Mouse (Mus musculus): ENCODE measurements around the gene Aicda. TPM values are rescaled to one million over a fixed set of nuclear protein-coding genes. Genes with fewer than 3 reads are reported as not detected.
A peak's percentile ranks its signal among the peaks of the same experiment; 100 is the strongest.
"Not testable (repeated sequence)": the region's sequence is repeated elsewhere in the genome, so short reads cannot be mapped to it uniquely, and the experiment has no call there.

Gene Aicda
- total and polyA plus RNA-seq, 3 experiments, result 0.03 TPM; not detected in 2

- no peak for TF ChIP-seq USF2 (IDR thresholded peaks at IDR 0.05; ENCODE audit: borderline replicate concordance in 1 of 2, insufficient read depth in 1 of 2, low read depth in 1 of 2, low read length in 2 of 2)
These were observed 19.6 kb upstream of the Aicda start (continued) for GRCm38 (mm10) chr6:122534032-122534431.

- Histone ChIP-seq H3K79me2 (ENCODE audit: control insufficient read depth, insufficient read depth, low read length, poor library complexity) (no peaks in the 10 kb centered on the region), H3K36me3 (ENCODE audit: control insufficient read depth in 1 of 2, insufficient read depth in 2 of 2, low read length in 2 of 2) (no peaks in the 10 kb centered on the region), H3K4me1 (ENCODE audit: control insufficient read depth in 1 of 2, insufficient read depth in 2 of 2, low read length in 2 of 2) (no peaks in the 10 kb centered on the region), H3K4me3 (ENCODE audit: control insufficient read depth in 1 of 2, insufficient read depth in 1 of 2, low read depth in 2 of 2, low read length in 2 of 2) (no peak overlapping the region), H3K27me3 (ENCODE audit: control insufficient read depth in 1 of 2, insufficient read depth in 2 of 2, low read length in 2 of 2) (peaks cover 3% of the 10 kb centered on the region in 2 experiments; a peak in 3 of 4 replicates), H3K27ac (ENCODE audit: control insufficient read depth, low read depth, low read length) (no peak overlapping the region), H3K9me3 (replicated peaks; ENCODE audit: insufficient read depth, low read length) (no peaks in the 10 kb centered on the region), H3K9ac (ENCODE audit: control insufficient read depth, low read depth, low read length, poor library complexity, severe bottlenecking) (no peak overlapping the region)
- no peak for DNase-seq (ENCODE audit: low read depth, low spot score)
- TF ChIP-seq ZMIZ1 (IDR thresholded peaks at IDR 0.05; ENCODE audit: low read depth, low read length) (no peak), E2F4 (IDR thresholded peaks at IDR 0.05; ENCODE audit: borderline replicate concordance, low read depth, low read length) (no peak), ELF1 (IDR thresholded peaks at IDR 0.05; ENCODE audit: low read depth, low read length) (no peak), MYB (IDR thresholded peaks at IDR 0.05; ENCODE audit: low read depth, low read length) (no peak), EP300 (IDR thresholded peaks at IDR 0.05; ENCODE audit: low read depth in 1 of 2, low read length in 2 of 2) (no peak), MXI1 (IDR thresholded peaks at IDR 0.05; ENCODE audit: low read depth, low read length) (no peak), MAX (IDR thresholded peaks at IDR 0.05; ENCODE audit: low read length) (no peak), MYC (IDR thresholded peaks at IDR 0.05; ENCODE audit: low read depth, low read length) (no peak), SIN3A (IDR thresholded peaks at IDR 0.05; ENCODE audit: low read length) (no peak), ETS1 (IDR thresholded peaks at IDR 0.05; ENCODE audit: low read depth, low read length) (no peak), MEF2A (IDR thresholded peaks at IDR 0.05; ENCODE audit: extremely low read depth, insufficient replicate concordance, low read depth, low read length, poor library complexity, severe bottlenecking) (no peak), MAFK (IDR thresholded peaks at IDR 0.05; ENCODE audit: borderline replicate concordance, low read depth, low read length) (no peak), USF1 (IDR thresholded peaks at IDR 0.05; ENCODE audit: low read depth, low read length) (no peak), RAD21 (IDR thresholded peaks at IDR 0.05; ENCODE audit: low read depth, low read length) (no peak), HCFC1 (IDR thresholded peaks at IDR 0.05; ENCODE audit: low read depth, low read length) (no peak), SMC3 (IDR thresholded peaks at IDR 0.05; ENCODE audit: low read depth, low read length) (no peak), CHD2 (IDR thresholded peaks at IDR 0.05; ENCODE audit: low read length) (no peak)
These were observed 14.0 kb upstream of the Aicda start for GRCm38 (mm10) chr6:122539564-122539963.

GRCm38 (mm10) chr6:122542459-122542858, 11.1 kb upstream of the Aicda start:
- not testable (repeated sequence) for H3K9me3 ChIP-seq (replicated peaks; ENCODE audit: insufficient read depth, low read length); H3K27ac ChIP-seq (ENCODE audit: control insufficient read depth, low read depth, low read length); H3K36me3 ChIP-seq (ENCODE audit: control insufficient read depth in 1 of 2, insufficient read depth in 2 of 2, low read length in 2 of 2); DNase-seq (ENCODE audit: low read depth, low spot score); H3K4me3 ChIP-seq (ENCODE audit: control insufficient read depth in 1 of 2, insufficient read depth in 1 of 2, low read depth in 2 of 2, low read length in 2 of 2); H3K4me1 ChIP-seq (ENCODE audit: control insufficient read depth in 1 of 2, insufficient read depth in 2 of 2, low read length in 2 of 2); H3K79me2 ChIP-seq (ENCODE audit: control insufficient read depth, insufficient read depth, low read length, poor library complexity); H3K9ac ChIP-seq (ENCODE audit: control insufficient read depth, low read depth, low read length, poor library complexity, severe bottlenecking); H3K27me3 ChIP-seq (ENCODE audit: control insufficient read depth in 1 of 2, insufficient read depth in 2 of 2, low read length in 2 of 2)
- TF ChIP-seq ZNF384 (IDR thresholded peaks at IDR 0.05; ENCODE audit: low read depth, low read length), result 0 out of 2 replicates have a peak, but pooled peaks have one; percentile 44
